Mouse (Mus musculus): ENCODE data around the gene Foxn3.

DNA sequence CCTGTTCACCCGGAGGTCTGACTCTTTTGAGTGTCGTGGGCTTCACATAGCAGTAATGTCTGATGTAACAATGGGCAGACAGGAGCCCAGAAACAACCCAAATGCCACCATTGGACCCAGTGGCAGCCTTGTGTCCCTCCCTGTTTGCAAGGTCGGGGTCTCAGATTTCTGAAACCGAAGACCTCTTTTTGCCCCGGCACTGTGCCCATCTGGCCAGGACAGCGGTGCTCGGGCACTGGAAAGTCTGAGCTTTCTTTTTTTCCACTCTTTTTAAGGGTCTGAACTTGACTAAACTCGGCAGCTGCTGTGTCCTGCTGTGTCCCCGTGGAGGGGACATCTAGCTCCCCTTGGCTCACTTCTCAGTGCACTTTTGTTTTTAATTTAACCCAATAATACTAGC, 109.0 kb downstream of the Foxn3 start:
- no peak for TF ChIP-seq CTCF (IDR thresholded peaks at IDR 0.05; ENCODE audit: borderline replicate concordance, insufficient read depth, low read depth, low read length)
- TF ChIP-seq POLR2A (IDR thresholded peaks at IDR 0.05; ENCODE audit: borderline replicate concordance, insufficient read depth, low read length): no peak

Measured in cerebellum, adult 2 months (tissue).